In genomic region chr19:46971051-46971689, GRCm38 (mm10) we compare ENCODE assay signal across 9 mouse cellular contexts. TPM values are rescaled to one million over a fixed set of nuclear protein-coding genes. Genes with fewer than 3 reads are reported as not detected.
DNase-seq lines count a peak whose midpoint lies in the region; ATAC-seq and TF ChIP-seq lines count a peak whose summit lies in the region.
"Had no signal": no experiment of that assay in that cellular context is flagged by ENCODE, and none has a peak within 500 bp of the region (broad histone marks: within the 10 kb centered on the region; RNA-seq: fewer than 3 reads in every experiment).

No protein-coding gene starts in this region.

- H3K4me3 ChIP-seq in heart, embryonic 12.5 days, result no peak overlapping the region
- H3K4me3 ChIP-seq in E14TG2a.4 (replicated peaks; ENCODE audit: low read length), result 0 out of 2 replicates have a peak overlapping the region, but pooled peaks have one; percentile 23
- H3K4me3 ChIP-seq in forebrain, postnatal 0 days (ENCODE audit: low read depth, low read length), result no peak overlapping the region
- no peak overlapping the region for H3K4me3 ChIP-seq in midbrain, embryonic 12.5 days
- H3K4me3 ChIP-seq in cerebellum, adult 2 months (replicated peaks; ENCODE audit: insufficient read depth, low read depth, low read length), result no peak overlapping the region
- H3K4me3 ChIP-seq: heart, adult 2 months had no signal

- peak overlapping the region; percentile 40; the same call in 1 of the 2 replicates for H3K27ac ChIP-seq in heart, embryonic 12.5 days (ENCODE audit: poor library complexity, severe bottlenecking)
- H3K27ac ChIP-seq in forebrain, postnatal 0 days (ENCODE audit: low read depth, low read length), result peak overlapping the region; percentile 80
- H3K27ac ChIP-seq in midbrain, embryonic 12.5 days (replicated peaks), result peak overlapping the region; percentile 90
- H3K27ac ChIP-seq in cerebellum, adult 2 months (ENCODE audit: insufficient read depth, low read length), result no peak overlapping the region

- intact Hi-C loops in heart, postnatal 36 days (cut with DNase I), result no loop called here

- no peak overlapping the region for H3K9ac ChIP-seq in heart, embryonic 12.5 days
- H3K9ac ChIP-seq in forebrain, postnatal 0 days, result no peak overlapping the region
- H3K9ac ChIP-seq in midbrain, embryonic 12.5 days (replicated peaks), result no peak overlapping the region; the same call in 1 of the 2 replicates

- no peaks in the 10 kb centered on the region for H3K27me3 ChIP-seq in heart, embryonic 12.5 days (replicated peaks)
- no peaks in the 10 kb centered on the region for H3K27me3 ChIP-seq in E14TG2a.4 (ENCODE audit: insufficient read depth, low read length)
- H3K27me3 ChIP-seq in forebrain, postnatal 0 days (ENCODE audit: insufficient read depth, low read length), result no peaks in the 10 kb centered on the region
- H3K27me3 ChIP-seq in midbrain, embryonic 12.5 days, result no peaks in the 10 kb centered on the region
- H3K27me3 ChIP-seq in cerebellum, adult 2 months (ENCODE audit: control insufficient read depth, insufficient read depth, low read length), result no peaks in the 10 kb centered on the region

- H3K4me2 ChIP-seq in heart, embryonic 12.5 days, result no peak overlapping the region
- no peak overlapping the region for H3K4me2 ChIP-seq in forebrain, postnatal 0 days (ENCODE audit: low read depth)
- no peak overlapping the region for H3K4me2 ChIP-seq in midbrain, embryonic 12.5 days (replicated peaks)

- no peaks in the 10 kb centered on the region for H3K36me3 ChIP-seq in heart, embryonic 12.5 days
- H3K36me3 ChIP-seq in E14TG2a.4 (ENCODE audit: insufficient read depth, low read length), result no peaks in the 10 kb centered on the region
- no peaks in the 10 kb centered on the region for H3K36me3 ChIP-seq in forebrain, postnatal 0 days (ENCODE audit: insufficient read depth)
- H3K36me3 ChIP-seq in midbrain, embryonic 12.5 days, result no peaks in the 10 kb centered on the region

- no peaks in the 10 kb centered on the region for H3K9me3 ChIP-seq in heart, embryonic 12.5 days (replicated peaks)
- H3K9me3 ChIP-seq in E14TG2a.4 (ENCODE audit: low read length), result no peaks in the 10 kb centered on the region
- H3K9me3 ChIP-seq in forebrain, postnatal 0 days (ENCODE audit: low read length), result no peaks in the 10 kb centered on the region
- no peaks in the 10 kb centered on the region for H3K9me3 ChIP-seq in midbrain, embryonic 12.5 days

- no peak for ATAC-seq in heart, embryonic 12.5 days (ENCODE audit: insufficient number of reproducible peaks, low FRiP score)
- peak; percentile 77; the same call in 1 of the 2 replicates for ATAC-seq in forebrain, postnatal 0 days
- ATAC-seq in midbrain, embryonic 12.5 days (ENCODE audit: low FRiP score, low read depth), result peak; percentile 68

- no peak for DNase-seq in heart, postnatal 36 days
- DNase-seq in forebrain, postnatal 0 days, result peak; percentile 50
- DNase-seq in spleen, postnatal 14 days (ENCODE audit: low spot score in 2 of 2), result no peak
- DNase-seq in cerebellum, adult 2 months, result no peak
- DNase-seq in frontal cortex, postnatal 36 days (ENCODE audit: low spot score in 2 of 2), result no peak
- DNase-seq: heart, adult 2 months had no signal

- no peak for TF ChIP-seq POLR2A in cerebellum, adult 2 months (IDR thresholded peaks at IDR 0.05; ENCODE audit: borderline replicate concordance, insufficient read depth, low read length)

- peaks cover 54% of the 10 kb centered on the region for H3K4me1 ChIP-seq in heart, embryonic 12.5 days (replicated peaks)
- peaks cover 66% of the 10 kb centered on the region for H3K4me1 ChIP-seq in E14TG2a.4 (replicated peaks; ENCODE audit: low read depth, low read length)
- peaks cover 10% of the 10 kb centered on the region for H3K4me1 ChIP-seq in forebrain, postnatal 0 days (ENCODE audit: insufficient read depth)
- peaks cover 25% of the 10 kb centered on the region for H3K4me1 ChIP-seq in midbrain, embryonic 12.5 days
- H3K4me1 ChIP-seq in cerebellum, adult 2 months (ENCODE audit: control insufficient read depth, insufficient read depth, low read length), result peaks cover 22% of the 10 kb centered on the region

- TF ChIP-seq CTCF in E14TG2a.4 (conservative IDR thresholded peaks at IDR 0.05; ENCODE audit: low read length), result no peak
- TF ChIP-seq CTCF in forebrain, postnatal 0 days (IDR thresholded peaks at IDR 0.05; ENCODE audit: low read depth), result no peak
- no peak for TF ChIP-seq CTCF in cerebellum, adult 2 months (IDR thresholded peaks at IDR 0.05; ENCODE audit: borderline replicate concordance, insufficient read depth, low read depth, low read length)

- WGBS in heart, embryonic 12.5 days, result 80% methylated on average over 8 of the region's 8 CpGs
- WGBS in forebrain, postnatal 0 days, result 22% methylated on average over 8 of the region's 8 CpGs
- WGBS in midbrain, embryonic 12.5 days, result 30% methylated on average over 8 of the region's 8 CpGs
- WGBS in cerebellum, adult 2 months, result 60% methylated on average over 8 of the region's 8 CpGs

RNA-seq across cellular contexts. Expression of gene Ina, which starts 43.3 kb away (rescaled TPM):
- 0.24 and 0.86 TPM in 2 replicates for polyA plus RNA-seq in heart, embryonic 12.5 days (2016; fragmentation: Nextera tagmentation; extraction: Ambion mirVana)
- total RNA-seq in heart, postnatal 36 days (2021), result not detected
- total RNA-seq in forebrain, postnatal 0 days (2014; rRNA removed), result 115 and 156 TPM in 2 replicates
- 189 and 260 TPM in 2 replicates for polyA plus RNA-seq in forebrain, postnatal 0 days (2015; fragmentation: Nextera tagmentation; extraction: Ambion mirVana)
- polyA plus RNA-seq in midbrain, embryonic 12.5 days (2016; fragmentation: Nextera tagmentation; extraction: Ambion mirVana), result 368 and 390 TPM in 2 replicates
- 214 and 232 TPM in 2 replicates for polyA plus RNA-seq in cerebellum, adult 2 months (2012; rRNA removed)

RNA-seq across cellular contexts. Expression of gene Nt5c2, which starts 43.8 kb away (rescaled TPM):
- polyA plus RNA-seq in heart, embryonic 12.5 days (2016; fragmentation: Nextera tagmentation; extraction: Ambion mirVana), result 108 and 111 TPM in 2 replicates
- total RNA-seq in heart, postnatal 36 days (2021), result 10 to 100 TPM; 59.6 to 61.2 TPM
- total RNA-seq in forebrain, postnatal 0 days (2014; rRNA removed), result 51.8 and 69.5 TPM in 2 replicates
- 74.1 and 80.4 TPM in 2 replicates for polyA plus RNA-seq in forebrain, postnatal 0 days (2015; fragmentation: Nextera tagmentation; extraction: Ambion mirVana)
- polyA plus RNA-seq in midbrain, embryonic 12.5 days (2016; fragmentation: Nextera tagmentation; extraction: Ambion mirVana), result 79.8 and 84.8 TPM in 2 replicates
- 48.9 and 49.3 TPM in 2 replicates for polyA plus RNA-seq in cerebellum, adult 2 months (2012; rRNA removed)

Comparison
In these comparisons a context has a peak if more than half of its experiments do, and no peak if none do; other contexts are left out.
1. RNA of gene Ina, which starts 43.3 kb away (polyA plus RNA-seq): 368 to 390 TPM in midbrain, embryonic 12.5 days, 189 to 260 TPM in forebrain, postnatal 0 days and 214 to 232 TPM in cerebellum, adult 2 months; 0.24 to 0.86 TPM in heart, embryonic 12.5 days; every median in the first group is over 100 times any median in the second.